Mouse (Mus musculus) v-Abl transformed pro-B cells (cell line): ENCODE results near the gene Svs5.
"Not testable (repeated sequence)": the region's sequence is repeated elsewhere in the genome, so short reads cannot be mapped to it uniquely, and the experiment has no call there.

ENCODE experiments used
- in situ Hi-C, 2 experiments: fragments of 400-800 bp; cut with MboI; formaldehyde crosslinking; loops; one replicate each; pipeline ENCODE4 v1.15.1; 2025; ENCODE audit not compliant: unreplicated experiment in 2 of 2

The Svs5 gene

GRCm38 (mm10) chr2:164332440-164332839 is at the start of gene Svs5:
Svs5 (plus strand) TSS chr2:164332740.
- in situ Hi-C loops = not testable (repeated sequence)

DNA sequence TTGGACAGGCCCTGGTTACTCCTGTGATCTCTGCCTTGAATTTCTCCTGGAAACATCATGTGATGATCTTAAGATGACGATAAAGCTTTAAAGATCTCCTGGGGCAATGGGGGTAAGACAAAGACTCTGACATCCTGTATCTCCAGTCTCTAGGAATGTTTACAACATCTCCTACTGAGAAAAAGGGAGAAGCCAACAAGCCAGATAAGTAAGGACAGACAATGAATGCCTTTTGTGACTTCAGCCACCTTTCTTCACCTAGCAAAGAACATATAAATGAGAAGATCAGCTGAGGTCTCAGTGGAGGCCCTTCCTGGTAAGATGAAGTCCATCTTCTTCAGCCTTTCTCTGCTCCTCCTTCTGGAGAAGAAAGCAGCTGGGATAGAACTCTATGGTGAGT is 43.6 kb upstream of the Svs5 start, which contains the start of gene Svs3a:
Gene Svs3a (plus strand): TSS at position 301 of the 400 bp plus-strand sequence.
- in situ Hi-C loops = not testable (repeated sequence)

- in situ Hi-C loops = no loop called here
Observed at GRCm38 (mm10) chr2:164312599-164312998, 19.9 kb upstream of the Svs5 start.

DNA sequence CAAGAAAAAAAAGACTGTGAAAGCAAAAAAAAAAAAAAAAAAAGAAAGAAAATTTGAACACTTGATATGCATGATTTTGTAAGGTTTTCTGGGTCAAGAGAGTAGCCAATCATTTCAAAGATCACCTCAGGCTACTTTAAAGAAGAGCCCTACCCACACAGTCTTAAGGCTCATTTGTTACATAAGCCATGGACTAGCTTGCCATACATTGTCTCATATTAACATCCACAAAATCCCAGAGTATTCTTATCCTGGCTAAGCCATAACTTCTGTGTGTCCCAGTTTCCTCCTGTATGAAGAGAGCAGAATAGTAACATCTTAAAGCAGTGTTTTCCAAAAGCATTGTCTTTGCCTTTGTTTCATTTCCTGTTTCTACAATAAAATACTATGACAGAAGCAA is 17.1 kb upstream of the Svs5 start:
- in situ Hi-C loops = not testable (repeated sequence)

GRCm38 (mm10) chr2:164316451-164316850 is 16.1 kb upstream of the Svs5 start, which contains the start of gene Svs6:
Svs6 (plus strand) TSS chr2:164316751.
- in situ Hi-C loops = not testable (repeated sequence)

GRCm38 (mm10) chr2:164320983-164321382 is 11.6 kb upstream of the Svs5 start:
- in situ Hi-C loops = no loop called here

DNA sequence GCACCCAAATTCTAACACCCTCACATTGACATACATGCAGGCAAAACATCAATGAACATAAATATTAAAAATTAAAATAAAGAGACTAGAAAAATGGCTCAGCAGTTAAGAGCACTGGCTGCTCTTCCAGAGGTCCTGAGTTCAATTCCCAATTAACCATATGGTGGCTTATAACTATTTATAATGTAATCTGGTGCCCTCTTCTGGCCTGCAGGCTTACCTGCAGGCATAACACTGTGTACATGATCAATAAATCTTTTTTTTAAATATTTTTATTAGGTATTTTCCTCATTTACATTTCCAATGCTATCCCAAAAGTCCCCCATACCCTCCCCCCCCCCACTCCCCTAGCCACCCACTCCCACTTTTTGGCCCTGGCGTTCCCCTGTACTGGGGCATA is 11.2 kb downstream of the Svs5 start:
- in situ Hi-C loops = loop anchor here in 1 of 2 experiments (5.0 to 10.0 kb wide), 2 partner anchors 176 to 489 kb away; partner anchors contain the start of gene Kcnk15

DNA sequence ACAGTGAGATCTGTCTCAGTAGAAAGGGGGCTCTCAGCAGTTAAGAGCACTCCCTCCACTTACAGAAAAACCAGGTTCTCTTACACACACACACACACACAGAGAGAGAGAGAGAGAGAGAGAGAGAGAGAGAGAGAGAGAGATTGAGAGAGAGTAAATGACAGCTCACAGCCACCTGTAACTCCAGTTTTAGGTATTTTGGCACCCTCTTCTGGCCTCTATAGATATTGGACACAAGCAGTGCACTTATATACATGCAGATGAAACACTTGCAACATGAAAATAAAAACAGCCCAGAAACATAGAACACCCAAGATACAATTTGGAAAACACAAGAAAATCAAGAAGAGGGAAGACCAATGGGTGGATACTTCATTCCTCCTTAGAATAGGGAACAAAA is 15.2 kb downstream of the Svs5 start:
- in situ Hi-C loops = loop anchor here in 1 of 2 experiments (5.0 to 10.0 kb wide), 2 partner anchors 245 to 493 kb away; partner anchors contain the start of gene Kcnk15

- in situ Hi-C loops = loop anchor here in 1 of 2 experiments (5.0 to 10.0 kb wide), 2 partner anchors 247 to 494 kb away; partner anchors contain the start of gene Kcnk15
Observed at GRCm38 (mm10) chr2:164348980-164349379, 16.4 kb downstream of the Svs5 start.

GRCm38 (mm10) chr2:164352697-164353096 is 20.2 kb downstream of the Svs5 start:
- in situ Hi-C loops = loop anchor here (5.0 kb wide), 1 partner anchor 35 kb away; the partner anchor contains the start of gene Slpi (in 2 of the 2)

DNA sequence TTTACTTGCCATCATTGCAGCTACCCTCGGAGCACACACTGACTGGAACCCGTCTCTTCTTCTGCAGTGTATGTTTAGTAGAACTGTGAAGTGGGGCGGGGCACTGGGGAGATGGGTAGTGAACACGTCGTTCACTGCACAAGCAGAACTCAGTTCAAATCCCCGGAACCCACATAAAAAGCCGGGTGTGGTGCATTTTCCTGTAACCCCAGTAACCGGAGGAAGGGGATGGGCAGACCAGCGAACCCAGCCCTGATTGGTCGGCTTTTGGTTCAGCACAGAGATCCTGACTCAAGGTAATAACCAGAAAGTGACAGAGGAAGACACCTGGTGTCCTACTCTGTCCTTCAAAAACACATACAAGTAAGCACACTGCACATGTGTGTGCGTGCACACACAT is 20.8 kb downstream of the Svs5 start:
- in situ Hi-C loops = loop anchor here (5.0 kb wide), 1 partner anchor 34 kb away; the partner anchor contains the start of gene Slpi (in 2 of the 2)

GRCm38 (mm10) chr2:164356177-164356967 is 23.8 kb downstream of the Svs5 start:
- in situ Hi-C loops = no loop called here

GRCm38 (mm10) chr2:164358373-164358772 is 25.8 kb downstream of the Svs5 start:
- in situ Hi-C loops = no loop called here

- in situ Hi-C loops = no loop called here
Observed at GRCm38 (mm10) chr2:164359031-164359430, 26.5 kb downstream of the Svs5 start.

DNA sequence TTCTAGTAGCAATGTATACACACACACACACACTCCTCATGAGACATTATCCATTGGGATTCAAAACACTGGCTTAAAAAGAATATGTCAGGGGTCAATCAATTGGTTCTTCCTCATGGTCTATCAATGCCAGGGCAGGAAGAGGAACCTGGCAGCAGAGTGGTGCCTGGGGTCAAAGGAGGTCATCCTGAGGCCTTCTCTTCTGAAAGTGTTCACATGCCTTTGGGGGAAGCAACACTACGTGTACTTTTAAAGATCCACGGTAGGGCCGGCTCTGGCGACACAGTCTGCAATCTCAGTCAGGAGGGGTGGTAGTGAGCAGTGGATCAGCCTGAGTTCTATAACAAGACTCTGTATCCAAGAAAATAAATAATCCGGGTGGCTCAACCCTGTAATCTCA is 27.1 kb downstream of the Svs5 start:
- in situ Hi-C loops = no loop called here

- in situ Hi-C loops = no loop called here
Observed at GRCm38 (mm10) chr2:164360974-164361657, 28.6 kb downstream of the Svs5 start.

- in situ Hi-C loops = no loop called here
Observed at GRCm38 (mm10) chr2:164366947-164367346, 34.4 kb downstream of the Svs5 start.

GRCm38 (mm10) chr2:164368620-164369105 is 36.1 kb downstream of the Svs5 start:
- in situ Hi-C loops = no loop called here

DNA sequence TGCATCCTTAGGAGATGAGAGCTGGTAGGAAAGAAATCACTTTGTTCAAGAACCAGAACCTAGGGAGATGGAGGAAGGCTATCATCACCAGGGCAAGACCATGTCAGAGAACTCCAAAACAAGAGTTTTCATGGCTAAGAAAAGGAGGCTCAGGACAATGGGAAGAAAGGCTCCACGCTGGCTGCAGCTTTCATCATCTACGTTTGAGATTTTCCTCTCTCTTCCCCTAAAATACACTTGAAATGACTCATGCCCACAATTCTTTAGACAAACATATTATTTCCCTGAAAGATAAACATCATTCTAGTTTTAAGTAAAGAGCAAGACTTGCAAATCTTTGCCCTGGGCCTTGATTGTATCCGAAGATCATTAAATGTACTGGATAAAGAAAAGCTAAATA is 38.8 kb downstream of the Svs5 start:
- in situ Hi-C loops = no loop called here

- in situ Hi-C loops = no loop called here
Observed at GRCm38 (mm10) chr2:164372408-164373053, 40.0 kb downstream of the Svs5 start.

DNA sequence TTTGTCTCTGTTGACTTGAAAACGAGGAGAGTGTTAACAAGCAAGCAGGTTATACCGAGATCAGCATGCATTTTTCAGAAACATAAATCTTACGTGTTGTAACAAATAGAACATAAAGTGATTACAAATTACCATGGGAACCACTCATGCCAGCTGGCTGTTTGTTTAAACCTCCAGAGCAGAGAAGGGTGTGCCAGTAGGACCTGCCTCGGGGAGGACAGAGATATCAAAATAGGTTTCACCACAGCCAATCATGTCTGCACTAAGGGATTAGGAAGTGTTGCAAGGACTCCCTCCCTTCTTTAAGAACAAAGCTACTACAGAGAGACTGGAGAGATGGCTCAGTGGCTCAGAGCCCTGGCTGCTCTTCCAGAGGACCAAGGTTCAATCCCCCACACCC is 40.6 kb downstream of the Svs5 start:
- in situ Hi-C loops = no loop called here
